Mouse (Mus musculus) cortical plate, adult 2 months (tissue): Measurements from ENCODE around the gene Exoc3l.

ENCODE experiments used
- CTCF ChIP-seq: fragments of 200-500 bp; IDR thresholded peaks from 2 replicates; pipeline ENCODE4 v1.5.1; 2011; ENCODE audit warnings: mild to moderate bottlenecking, control low read depth, low read length; ENCODE audit not compliant: insufficient read depth; ENCODE audit errors: extremely low read depth
- POLR2A ChIP-seq: fragments of 200-500 bp; IDR thresholded peaks from 2 replicates; pipeline ENCODE4 v1.6.1; 2011; ENCODE audit warnings: mild to moderate bottlenecking, low read length, control low read depth; ENCODE audit not compliant: insufficient read depth; ENCODE audit errors: extremely low read depth

DNA sequence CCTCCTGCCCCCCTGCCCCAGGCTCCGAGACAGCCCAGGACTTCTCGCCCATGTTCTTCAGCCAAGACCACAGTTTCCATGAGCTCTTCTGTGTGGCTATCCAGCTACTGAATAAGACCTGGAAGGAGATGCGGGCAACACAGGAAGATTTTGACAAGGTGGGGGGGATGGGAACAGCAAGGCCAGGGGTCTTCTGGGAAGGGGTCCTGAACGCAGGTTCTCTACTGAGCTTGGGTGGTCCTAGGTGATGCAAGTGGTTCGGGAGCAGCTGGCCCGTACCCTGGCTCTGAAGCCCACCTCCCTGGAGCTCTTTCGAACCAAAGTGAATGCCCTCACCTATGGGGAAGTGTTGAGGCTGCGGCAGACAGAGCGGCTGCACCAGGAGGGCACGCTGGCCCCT is 12.5 kb upstream of the Exoc3l start:
- TF ChIP-seq CTCF: no peak
- no peak for TF ChIP-seq POLR2A
